Mouse (Mus musculus) ZHBTc4 (cell line): ENCODE measurements around the gene Ctc1.

Experiments
- DNase-seq: peaks from one replicate; pipeline ENCODE4 v3.0.0-alpha.2; 2011; ENCODE audit warnings: low read depth, low spot score

Gene Ctc1

GRCm38 (mm10) chr11:69048151-69048550, 32.4 kb downstream of the Ctc1 start:
- no peak for DNase-seq

GRCm38 (mm10) chr11:69050748-69051147, 35.0 kb downstream of the Ctc1 start:
- no peak for DNase-seq

DNA sequence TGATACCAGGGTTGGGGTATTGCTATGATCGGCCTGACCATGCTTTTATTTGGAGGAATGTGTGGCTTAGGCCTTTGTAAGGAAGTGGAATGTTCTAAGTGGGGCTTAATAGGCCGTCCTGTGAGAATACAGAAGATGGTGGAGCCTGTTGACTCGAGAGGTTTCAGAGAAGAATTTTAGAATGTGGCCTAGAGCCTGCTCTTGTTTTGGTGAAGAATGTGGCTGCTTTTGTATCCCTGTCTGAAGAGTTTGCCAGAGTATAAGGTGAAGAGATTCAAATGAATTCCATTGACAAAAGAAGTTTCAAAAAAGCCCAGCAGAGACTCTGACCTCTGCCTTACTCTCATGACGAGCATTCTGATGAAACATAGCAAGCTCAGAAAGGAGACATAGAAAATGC, 36.1 kb downstream of the Ctc1 start:
- DNase-seq, result no peak

- DNase-seq, result no peak
These were observed 37.2 kb downstream of the Ctc1 start for GRCm38 (mm10) chr11:69052824-69053421.

- DNase-seq, result peak; percentile 48
These were observed 38.1 kb downstream of the Ctc1 start for GRCm38 (mm10) chr11:69053848-69054247.

GRCm38 (mm10) chr11:69058265-69058664, 42.6 kb downstream of the Ctc1 start:
- DNase-seq, result no peak

DNA sequence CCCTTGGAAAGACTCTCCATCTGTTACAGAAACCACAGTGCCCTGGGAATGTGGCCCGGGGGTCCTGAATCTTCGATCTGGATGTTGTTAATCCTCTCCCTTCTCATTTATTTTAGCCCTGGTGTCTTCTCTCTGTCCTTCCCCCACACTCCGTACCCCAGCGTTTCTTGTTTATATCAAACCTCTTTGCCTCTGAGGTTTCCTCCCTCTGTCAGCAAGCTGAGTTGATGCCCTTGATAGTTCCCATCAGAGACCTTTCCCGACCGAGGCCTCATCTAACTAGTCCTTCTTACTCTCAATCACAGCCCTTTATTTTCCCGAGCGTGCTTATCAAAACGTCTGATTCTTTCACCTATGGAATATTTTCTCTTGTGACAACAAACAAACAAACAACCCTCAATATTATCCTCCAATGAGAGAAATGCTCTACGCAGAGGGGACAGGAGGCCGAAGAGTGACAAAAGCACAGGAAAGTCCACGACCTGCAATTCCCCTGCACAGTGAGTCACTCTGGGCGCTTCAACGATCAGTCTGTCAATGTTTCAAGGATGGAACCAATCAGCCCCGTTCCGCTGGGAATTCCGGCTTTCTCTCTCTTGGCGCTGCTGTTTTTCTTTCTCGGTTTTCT, 43.1 kb downstream of the Ctc1 start:
- no peak for DNase-seq

DNA sequence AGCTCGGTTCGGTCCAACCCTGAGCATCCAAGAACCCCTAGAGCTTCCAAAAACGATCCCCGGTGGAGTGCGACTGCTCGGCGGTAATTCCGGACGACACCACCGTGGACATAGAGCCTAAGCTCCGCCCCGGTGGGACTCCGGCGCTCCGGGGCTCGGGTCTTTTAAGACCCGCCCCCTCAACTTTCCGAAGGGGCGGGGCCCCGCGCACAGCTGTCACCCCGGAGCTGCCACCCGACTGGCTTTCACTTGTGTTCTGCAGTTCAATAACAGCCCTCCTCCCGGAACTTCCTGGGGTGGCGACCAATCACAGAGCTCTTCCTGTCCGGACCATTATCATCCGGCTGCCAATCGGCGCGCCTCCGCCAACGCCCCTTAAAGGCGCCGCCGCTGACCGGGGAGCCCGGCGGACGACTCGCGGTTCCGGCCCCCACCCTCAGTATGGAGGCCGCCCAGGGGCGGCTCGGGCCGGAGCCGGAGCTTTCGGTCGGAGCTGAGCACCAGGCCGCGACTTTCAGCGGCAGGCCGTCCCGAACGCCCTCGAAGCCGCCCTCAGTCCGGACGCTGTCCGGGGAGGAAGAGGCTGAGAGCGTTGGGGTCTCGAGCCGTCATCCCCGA, 43.8 kb downstream of the Ctc1 start, which contains the start of gene Borcs6:
Borcs6 (plus strand) TSS at position 361 of the 618 bp plus-strand sequence.
- peak; percentile 99 for DNase-seq

- no peak for DNase-seq
These were observed 44.3 kb downstream of the Ctc1 start for GRCm38 (mm10) chr11:69059975-69060411.

GRCm38 (mm10) chr11:69060448-69061254, 44.9 kb downstream of the Ctc1 start:
- DNase-seq, result no peak

- no peak for DNase-seq
These were observed 45.7 kb downstream of the Ctc1 start for GRCm38 (mm10) chr11:69061255-69061912.

DNA sequence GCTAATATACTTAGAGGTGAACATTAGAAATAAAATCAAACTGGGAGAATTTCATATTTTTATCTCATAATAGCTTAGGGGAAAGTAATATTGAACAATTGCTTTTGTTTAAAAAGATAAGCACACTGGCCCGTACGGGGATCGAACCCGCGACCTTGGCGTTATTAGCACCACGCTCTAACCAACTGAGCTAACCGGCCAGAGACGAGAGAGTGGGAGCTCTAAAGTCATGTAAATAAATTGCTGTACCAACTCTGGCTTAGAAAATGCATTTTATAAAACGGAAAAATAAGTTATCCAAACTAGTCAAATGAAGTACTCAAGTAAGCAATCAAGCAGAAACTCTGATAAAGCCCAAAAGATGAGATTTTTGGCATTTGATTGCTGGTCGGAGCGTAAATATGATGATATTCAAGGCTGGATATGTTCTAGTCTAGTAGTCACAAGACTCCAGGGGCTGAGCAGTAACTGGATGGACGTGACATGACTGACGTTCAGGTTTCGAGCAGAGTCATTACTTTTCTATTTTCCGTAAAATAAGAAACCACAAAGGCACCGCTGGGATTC, 46.6 kb downstream of the Ctc1 start:
- peak; percentile 72 for DNase-seq

- peak; percentile 93 for DNase-seq
These were observed 47.1 kb downstream of the Ctc1 start for GRCm38 (mm10) chr11:69062761-69063224.

GRCm38 (mm10) chr11:69063413-69064201, 47.9 kb downstream of the Ctc1 start:
- peak; percentile 82 for DNase-seq

DNA sequence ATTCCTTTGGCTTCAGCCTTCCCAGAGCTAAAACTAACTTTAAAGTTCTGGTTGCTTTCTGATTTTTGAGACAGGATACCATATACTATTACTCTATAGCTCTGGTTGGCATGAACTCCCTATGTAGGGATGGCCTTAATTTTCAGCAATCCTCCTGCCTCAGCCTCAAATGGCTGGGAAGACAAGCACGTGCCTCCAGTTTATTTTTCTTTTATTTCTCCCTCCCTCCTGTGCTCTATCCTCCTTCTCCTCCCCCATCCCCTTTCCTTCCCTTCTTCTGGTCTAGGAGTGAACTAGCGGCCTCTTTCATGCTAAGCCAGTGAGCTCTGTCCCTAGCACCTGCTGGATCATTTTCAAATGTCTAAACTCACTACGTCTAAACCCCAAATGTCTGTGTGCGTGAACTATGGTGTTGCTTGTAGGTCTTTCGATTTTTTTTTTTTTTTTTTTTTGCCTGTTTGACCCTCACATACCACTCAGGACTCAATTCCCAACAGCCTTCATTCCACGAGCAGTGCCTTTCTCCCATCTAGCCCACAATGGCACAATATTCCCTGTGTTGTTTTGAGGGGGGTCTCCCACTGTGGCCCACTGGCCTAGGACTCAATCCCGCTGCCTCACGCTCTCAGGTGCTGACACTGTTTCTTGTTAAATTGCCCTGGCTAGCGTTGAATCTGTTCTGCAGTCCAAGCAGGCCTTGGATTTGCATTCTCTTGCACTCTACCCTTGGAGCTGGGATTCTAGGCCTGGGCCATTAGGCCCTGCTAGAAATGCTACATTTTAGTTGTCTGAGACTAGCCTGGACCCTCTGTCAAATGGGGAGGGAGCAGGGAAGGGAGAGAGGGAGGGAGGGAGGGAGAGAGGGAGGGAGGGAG, 48.8 kb downstream of the Ctc1 start:
- DNase-seq, result no peak

DNA sequence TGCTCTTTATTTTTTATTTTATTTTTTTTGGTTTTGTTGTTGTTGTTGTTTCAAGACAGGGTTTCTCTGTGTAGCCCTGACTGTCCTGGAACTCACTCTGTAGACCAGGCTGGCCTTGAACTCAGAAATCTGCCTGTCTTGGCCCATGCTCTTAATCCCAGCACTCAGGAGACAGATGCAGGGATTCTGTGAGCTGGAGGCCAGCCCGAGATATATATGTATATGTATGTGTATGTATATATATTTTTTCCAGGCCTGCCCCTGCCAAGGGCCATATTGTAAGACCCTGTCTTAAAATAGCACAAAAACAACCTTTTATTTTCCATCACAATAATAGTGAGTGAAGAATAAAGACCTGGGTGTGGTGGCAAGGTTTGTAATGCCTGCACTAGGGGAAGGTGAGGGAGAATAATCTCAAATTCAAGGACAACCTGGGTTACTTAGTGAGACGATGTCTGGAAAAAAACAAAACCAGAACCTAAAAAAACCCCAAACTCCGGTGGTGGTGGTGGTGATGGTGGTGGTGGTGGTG, 49.7 kb downstream of the Ctc1 start:
- no peak for DNase-seq

DNA sequence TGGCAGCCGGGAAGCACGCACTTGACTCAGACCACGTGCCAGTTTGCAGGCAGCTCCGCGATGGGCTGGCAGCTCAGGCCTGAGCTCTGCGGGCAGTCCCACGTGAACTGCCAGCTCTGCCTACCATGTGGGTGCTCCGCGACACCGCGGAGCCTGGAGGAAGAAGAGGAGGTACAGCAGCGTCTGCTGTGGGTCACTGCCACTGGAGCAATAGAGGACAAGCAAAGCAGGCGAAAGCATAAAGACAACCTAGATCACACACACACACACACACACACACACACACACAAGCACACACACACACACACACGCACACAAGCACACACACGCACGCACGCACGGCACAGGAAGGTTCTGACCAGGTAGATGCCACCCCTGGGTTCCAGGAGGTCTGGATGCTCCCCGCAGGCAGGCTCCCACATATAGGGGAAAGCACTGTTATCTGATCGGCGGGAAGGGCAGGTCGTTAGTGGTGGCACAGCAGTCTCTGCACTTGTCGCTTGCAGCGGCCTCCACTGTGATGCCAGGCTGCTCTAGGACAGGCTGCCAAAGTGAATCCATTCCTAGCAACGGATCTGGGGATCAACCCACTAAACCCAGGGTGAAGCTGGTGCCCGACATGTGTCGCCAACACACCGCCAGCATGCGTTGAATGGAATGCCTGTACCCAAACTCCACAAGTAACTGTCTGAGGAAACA, 50.6 kb downstream of the Ctc1 start:
- peak; percentile 40 for DNase-seq

DNA sequence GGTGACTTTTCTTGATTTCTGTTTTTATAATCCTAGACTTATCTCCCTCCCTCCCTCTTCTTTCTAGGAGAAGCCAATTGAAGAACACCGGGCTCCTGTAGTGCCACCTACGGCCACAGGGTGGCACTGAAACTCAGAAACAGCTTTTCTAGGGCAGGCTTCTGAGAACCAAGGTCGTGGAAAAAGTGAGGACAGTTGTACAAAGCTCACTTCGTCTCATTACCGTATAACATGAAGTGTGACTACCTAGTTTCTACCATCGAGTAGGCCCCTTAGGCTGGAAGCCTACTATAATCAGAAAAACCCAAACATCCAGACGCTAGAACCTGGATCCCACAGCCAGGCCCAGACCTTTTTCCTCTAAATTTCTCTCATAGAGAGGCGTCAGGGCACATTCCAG, 51.2 kb downstream of the Ctc1 start:
- peak; percentile 93 for DNase-seq
